ENCODE assay signal across 16 mouse cellular contexts in the genomic region with DNA sequence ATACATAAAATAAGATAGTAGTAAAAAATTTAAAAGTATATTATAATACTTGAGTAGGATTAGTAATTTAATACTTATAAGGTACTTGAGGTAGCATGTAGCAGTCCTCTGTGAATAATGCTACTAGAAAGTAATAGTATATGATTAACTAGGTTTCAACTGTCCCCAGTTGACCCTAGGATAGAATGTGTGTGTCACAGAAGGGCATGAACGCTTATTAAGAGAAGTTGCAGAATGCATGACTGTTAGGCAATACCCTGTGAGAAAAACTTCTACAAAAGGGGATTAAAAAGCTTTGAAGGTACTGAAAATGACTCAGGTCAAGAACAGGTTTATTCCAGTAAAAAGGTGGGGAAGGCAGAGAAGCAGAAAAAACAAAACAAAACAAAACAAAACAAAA.
"Had no signal": no experiment of that assay in that cellular context is flagged by ENCODE, and none has a peak within 500 bp of the region (broad histone marks: within the 10 kb centered on the region; RNA-seq: fewer than 3 reads in every experiment).

No protein-coding gene starts in this region.

- ATAC-seq: intestine, embryonic 16.5 days; midbrain, embryonic 13.5 days; midbrain, embryonic 16.5 days had no signal

- H3K36me3 ChIP-seq: limb, embryonic 12.5 days; limb, embryonic 15.5 days; liver, embryonic 13.5 days; midbrain, embryonic 10.5 days; midbrain, embryonic 13.5 days; neural tube, embryonic 13.5 days had no signal

- H3K9me3 ChIP-seq: limb, embryonic 12.5 days; limb, embryonic 15.5 days; liver, embryonic 13.5 days; midbrain, embryonic 10.5 days; midbrain, embryonic 13.5 days; neural tube, embryonic 13.5 days had no signal

- H3K4me3 ChIP-seq: limb, embryonic 12.5 days; limb, embryonic 15.5 days; liver, embryonic 13.5 days; midbrain, embryonic 10.5 days; midbrain, embryonic 13.5 days; myocyte; neural tube, embryonic 13.5 days had no signal

- H3K27me3 ChIP-seq: limb, embryonic 12.5 days; limb, embryonic 15.5 days; liver, embryonic 13.5 days; midbrain, embryonic 13.5 days; neural tube, embryonic 13.5 days had no signal

- H3K27ac ChIP-seq: limb, embryonic 12.5 days; limb, embryonic 15.5 days; liver, embryonic 13.5 days; midbrain, embryonic 10.5 days; midbrain, embryonic 13.5 days; neural tube, embryonic 13.5 days had no signal

- H3K4me2 ChIP-seq: limb, embryonic 12.5 days; limb, embryonic 15.5 days; liver, embryonic 13.5 days; midbrain, embryonic 13.5 days; neural tube, embryonic 13.5 days had no signal

- H3K9ac ChIP-seq: limb, embryonic 12.5 days; limb, embryonic 15.5 days; liver, embryonic 13.5 days; midbrain, embryonic 13.5 days; neural tube, embryonic 13.5 days had no signal

- H3K4me1 ChIP-seq: limb, embryonic 12.5 days; limb, embryonic 15.5 days; liver, embryonic 13.5 days; midbrain, embryonic 10.5 days; neural tube, embryonic 13.5 days had no signal

- DNase-seq: left cerebral cortex, postnatal 4 days; liver, embryonic 13.5 days; lung, adult 2 months; lung, postnatal 14 days; lung, postnatal 4 days; retina, postnatal 1 day; thymus, adult 18-20 months; thymus, postnatal 36 days had no signal
